Mouse (Mus musculus) liver, embryonic 12.5 days (tissue): ENCODE measurements around the gene Fuz. TPM values are rescaled to one million over a fixed set of nuclear protein-coding genes. Genes with fewer than 3 reads are reported as not detected.
"Not testable (repeated sequence)": the region's sequence is repeated elsewhere in the genome, so short reads cannot be mapped to it uniquely, and the experiment has no call there.

Experiments
- ATAC-seq: fragments of 200-750 bp; cut with Nextera tagmentation; 2 replicates; pipeline ENCODE4 v1.8.0; 2017; ENCODE audit warnings: moderate number of reproducible peaks, mild to moderate bottlenecking, moderate library complexity
- H3K27ac ChIP-seq: fragments of 300-500 bp; sonication (generic); 2 replicates; pipeline ENCODE4 v1.5.1; 2016; ENCODE audit warnings: mild to moderate bottlenecking
- H3K27me3 ChIP-seq: fragments of 300-500 bp; sonication (generic); replicated peaks from 2 replicates; pipeline ENCODE4 v1.6.1; 2016; ENCODE audit warnings: mild to moderate bottlenecking, moderate library complexity
- H3K36me3 ChIP-seq: fragments of 300-500 bp; sonication (generic); 2 replicates; pipeline ENCODE4 v1.6.1; 2016; ENCODE audit warnings: mild to moderate bottlenecking, moderate library complexity
- H3K4me1 ChIP-seq: fragments of 300-500 bp; sonication (generic); 2 replicates; pipeline ENCODE4 v1.6.1; 2016
- H3K4me2 ChIP-seq: fragments of 300-500 bp; sonication (generic); 2 replicates; pipeline ENCODE4 v1.6.1; 2016; ENCODE audit warnings: mild to moderate bottlenecking, moderate library complexity
- H3K4me3 ChIP-seq: fragments of 300-500 bp; sonication (generic); 2 replicates; pipeline ENCODE4 v1.5.1; 2016; ENCODE audit warnings: mild to moderate bottlenecking, moderate library complexity
- H3K9ac ChIP-seq: fragments of 300-500 bp; sonication (generic); 2 replicates; pipeline ENCODE4 v1.6.1; 2016; ENCODE audit warnings: mild to moderate bottlenecking, moderate library complexity
- H3K9me3 ChIP-seq: fragments of 300-500 bp; sonication (generic); replicated peaks from 2 replicates; pipeline ENCODE4 v1.6.1; 2016; ENCODE audit warnings: mild to moderate bottlenecking, moderate library complexity
- WGBS: fragments of 180-500 bp; shearing (Covaris S2); methylation state at CpG from one replicate; pipeline ENCODE4 v1.1.7; 2016; ENCODE audit not compliant: insufficient replicate concordance; 5-methylcytosine and 5-hydroxymethylcytosine counted together
- polyA plus RNA-seq: library from polyadenylated mRNA; unstranded; fragments of >200 nt; fragmentation: Nextera tagmentation; extraction: Ambion mirVana; gene quantifications from 2 replicates; pipeline ENCODE4 v1.2.1, GENCODE M21; 2016

Fuz gene
- polyA plus RNA-seq, 1 experiment from 2014 or later: 9.0 TPM

DNA sequence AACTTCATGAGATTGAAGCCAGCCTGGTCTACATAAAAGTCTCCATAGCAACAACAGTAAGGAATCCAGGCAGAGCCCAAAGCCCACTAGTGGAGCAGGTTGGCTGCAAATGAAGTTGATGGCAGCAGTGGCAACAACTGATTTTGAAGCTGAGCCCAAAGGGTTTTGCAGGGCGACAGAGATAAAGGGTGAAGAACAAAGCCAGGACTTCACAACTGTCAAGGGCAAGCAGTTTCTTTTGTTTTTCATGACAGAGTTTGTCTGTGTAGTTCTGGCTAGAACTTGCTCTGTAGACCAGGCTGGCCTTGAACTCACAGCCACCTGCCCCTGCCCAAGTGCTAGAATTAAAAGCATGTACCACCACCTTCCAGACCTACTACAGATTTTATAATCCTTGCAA is 24.7 kb upstream of the Fuz start:
- H3K4me3 ChIP-seq: no peak overlapping the region
- H3K9ac ChIP-seq: no peak overlapping the region
- H3K4me1 ChIP-seq: peaks cover 65% of the 10 kb centered on the region
- H3K27ac ChIP-seq: no peak overlapping the region
- H3K27me3 ChIP-seq: no peaks in the 10 kb centered on the region
- ATAC-seq: no peak
- H3K36me3 ChIP-seq: peaks cover 8% of the 10 kb centered on the region
- H3K4me2 ChIP-seq: no peak overlapping the region
- H3K9me3 ChIP-seq: no peaks in the 10 kb centered on the region
- WGBS: 76% methylated on average over 1 of the region's 1 CpGs

DNA sequence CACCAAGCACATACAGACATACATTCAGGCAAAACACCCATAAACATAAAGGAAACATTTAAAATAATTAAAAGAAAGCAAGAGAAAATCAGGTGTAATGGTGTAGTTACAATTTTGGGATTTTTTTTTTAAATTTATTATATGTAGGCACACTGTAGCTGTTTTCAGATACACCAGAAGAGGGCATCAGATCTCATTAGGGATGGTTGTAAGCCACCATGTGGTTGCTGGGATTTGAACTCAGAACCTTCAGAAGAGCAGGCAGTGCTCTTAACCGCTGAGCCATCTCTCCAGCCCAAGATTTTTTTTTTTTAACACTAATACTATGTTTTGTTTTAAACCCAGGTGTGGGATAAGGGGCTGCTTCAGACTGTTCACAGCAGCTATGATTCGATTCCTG is 24.1 kb upstream of the Fuz start:
- H3K9ac ChIP-seq, H3K9me3 ChIP-seq, H3K4me2 ChIP-seq, H3K4me3 ChIP-seq, H3K27me3 ChIP-seq, H3K27ac ChIP-seq, ATAC-seq: not testable (repeated sequence)
- Histone ChIP-seq H3K36me3 (peaks cover 10% of the 10 kb centered on the region), H3K4me1 (peaks cover 59% of the 10 kb centered on the region)
- whole genome bisulfite sequencing: 80% methylated on average over 2 of the region's 2 CpGs

DNA sequence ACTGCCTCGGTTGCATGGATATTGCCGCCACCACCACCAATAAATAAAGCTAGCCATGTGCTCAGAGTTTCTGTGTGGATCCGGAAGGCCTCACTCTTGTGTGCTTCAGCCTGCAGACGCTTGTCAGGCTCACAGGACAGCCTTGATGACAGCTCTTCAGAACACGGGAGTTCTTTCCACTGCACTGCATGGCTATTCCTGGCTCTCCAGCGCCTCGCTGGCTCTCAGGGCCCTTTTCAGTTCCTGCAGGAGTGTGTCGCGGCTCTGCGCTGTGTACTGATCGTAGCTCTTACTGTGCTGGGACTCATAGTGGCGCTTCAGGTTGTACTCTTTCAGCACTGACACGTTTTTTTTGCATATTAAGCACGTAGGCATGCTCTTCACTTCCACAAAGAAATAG is 18.0 kb upstream of the Fuz start:
- Histone ChIP-seq H3K4me3 (no peak overlapping the region), H3K4me2 (no peak overlapping the region), H3K9me3 (no peaks in the 10 kb centered on the region), H3K27ac (no peak overlapping the region), H3K9ac (no peak overlapping the region), H3K4me1 (peaks cover 21% of the 10 kb centered on the region), H3K36me3 (peaks cover 71% of the 10 kb centered on the region), H3K27me3 (no peaks in the 10 kb centered on the region)
- 81% methylated on average over 14 of the region's 14 CpGs for WGBS
- no peak for ATAC-seq

- no peak overlapping the region for H3K27ac ChIP-seq
- peaks cover 11% of the 10 kb centered on the region for H3K4me1 ChIP-seq
- H3K9me3 ChIP-seq: no peaks in the 10 kb centered on the region
- H3K9ac ChIP-seq: no peak overlapping the region
- peaks cover 92% of the 10 kb centered on the region for H3K36me3 ChIP-seq
- WGBS: 76% methylated on average over 3 of the region's 3 CpGs
- H3K4me3 ChIP-seq: no peak overlapping the region
- no peaks in the 10 kb centered on the region for H3K27me3 ChIP-seq
- no peak overlapping the region for H3K4me2 ChIP-seq
- no peak for ATAC-seq
Observed at GRCm38 (mm10) chr7:44883036-44883435, 12.8 kb upstream of the Fuz start.

GRCm38 (mm10) chr7:44884637-44885036 is 11.2 kb upstream of the Fuz start:
- peaks cover 92% of the 10 kb centered on the region for H3K36me3 ChIP-seq
- H3K9ac ChIP-seq: no peak overlapping the region
- H3K27ac ChIP-seq: no peak overlapping the region
- peaks cover 27% of the 10 kb centered on the region for H3K4me1 ChIP-seq
- no peaks in the 10 kb centered on the region for H3K27me3 ChIP-seq
- WGBS: 86% methylated on average over 5 of the region's 5 CpGs
- H3K4me2 ChIP-seq: no peak overlapping the region
- H3K4me3 ChIP-seq: no peak overlapping the region
- no peak for ATAC-seq
- no peaks in the 10 kb centered on the region for H3K9me3 ChIP-seq

- no peak overlapping the region for H3K4me2 ChIP-seq
- H3K4me1 ChIP-seq: peaks cover 46% of the 10 kb centered on the region
- H3K9ac ChIP-seq: no peak overlapping the region
- H3K4me3 ChIP-seq: no peak overlapping the region
- H3K27ac ChIP-seq: no peak overlapping the region
- peaks cover 77% of the 10 kb centered on the region for H3K36me3 ChIP-seq
- no peaks in the 10 kb centered on the region for H3K27me3 ChIP-seq
- 71% methylated on average over 7 of the region's 7 CpGs for WGBS
- no peaks in the 10 kb centered on the region for H3K9me3 ChIP-seq
- ATAC-seq: no peak
Observed at GRCm38 (mm10) chr7:44886964-44887363, 8.9 kb upstream of the Fuz start.

DNA sequence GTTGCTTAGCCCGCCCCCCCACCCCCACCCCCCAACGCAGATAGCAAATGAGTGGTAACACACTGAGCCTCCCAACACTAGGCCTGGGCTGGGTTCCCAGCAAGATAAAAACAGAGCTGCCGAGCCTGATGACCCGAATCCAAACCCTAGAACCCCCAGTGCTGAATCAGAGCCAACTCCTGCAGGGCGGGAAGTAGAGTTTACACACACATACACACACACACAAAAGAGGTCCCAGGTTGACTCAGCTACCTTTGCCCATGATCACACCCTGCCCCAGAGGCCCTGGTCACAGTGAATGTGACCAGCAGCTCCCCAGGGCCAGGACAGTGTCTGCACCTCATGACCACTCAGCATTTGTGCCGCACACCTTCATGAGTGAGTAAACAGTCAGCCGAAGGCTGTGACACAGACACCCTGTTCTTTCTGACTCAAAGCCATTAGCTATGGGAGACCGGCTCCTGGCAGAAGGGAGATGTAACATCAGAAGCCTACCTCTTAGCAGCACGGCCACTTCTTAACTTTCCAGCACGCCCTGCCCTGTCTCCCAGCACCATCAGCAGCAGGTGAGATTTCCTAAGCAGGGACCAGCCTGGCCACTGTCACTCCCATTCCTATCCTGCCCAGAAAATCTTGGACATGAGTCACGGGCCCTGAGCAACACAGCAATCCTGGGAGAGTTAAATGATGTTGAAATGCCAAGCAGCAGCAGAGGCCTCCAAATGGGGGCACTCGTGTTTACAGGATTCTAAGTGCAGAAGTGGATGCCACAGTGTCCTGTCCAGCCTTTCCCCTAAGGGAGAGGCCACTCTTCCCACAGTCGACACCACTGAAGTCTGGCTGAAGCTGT is 7.4 kb upstream of the Fuz start:
- H3K9me3 ChIP-seq: no peaks in the 10 kb centered on the region
- H3K4me3 ChIP-seq: no peak overlapping the region
- H3K27ac ChIP-seq: no peak overlapping the region; the same call in 1 of the 2 replicates
- no peak overlapping the region for H3K4me2 ChIP-seq
- no peak for ATAC-seq
- no peak overlapping the region for H3K9ac ChIP-seq
- no peaks in the 10 kb centered on the region for H3K27me3 ChIP-seq
- peaks cover 52% of the 10 kb centered on the region for H3K4me1 ChIP-seq
- peaks cover 62% of the 10 kb centered on the region for H3K36me3 ChIP-seq
- WGBS: 73% methylated on average over 13 of the region's 13 CpGs

DNA sequence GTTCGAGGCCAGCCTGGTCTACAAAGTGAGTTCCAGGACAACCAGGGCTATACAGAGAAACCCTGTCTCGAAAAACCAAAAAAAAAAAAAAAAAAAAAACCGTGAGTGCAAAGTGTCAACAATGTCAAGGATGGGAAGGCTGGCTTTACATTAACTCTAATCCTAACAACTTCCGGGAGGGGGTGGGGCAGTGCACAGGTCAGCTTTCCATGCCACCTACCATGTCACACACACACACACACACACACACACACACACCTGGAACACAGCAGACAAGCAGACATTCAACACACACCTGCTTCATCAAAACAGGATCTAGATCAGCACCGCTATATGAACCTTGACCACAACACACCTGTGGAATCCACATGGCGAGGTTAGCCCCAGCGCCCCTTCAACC is 5.7 kb upstream of the Fuz start:
- no peak for ATAC-seq
- 78% methylated on average over 7 of the region's 7 CpGs for WGBS
- Histone ChIP-seq H3K27ac (no peak overlapping the region), H3K9ac (0 out of 2 replicates have a peak overlapping the region, but pooled peaks have one; percentile 88), H3K27me3 (no peaks in the 10 kb centered on the region), H3K4me1 (peaks cover 55% of the 10 kb centered on the region), H3K36me3 (peaks cover 48% of the 10 kb centered on the region), H3K4me2 (peak overlapping the region; percentile 82), H3K4me3 (peak overlapping the region; percentile 79; the same call in 1 of the 2 replicates), H3K9me3 (no peaks in the 10 kb centered on the region)

DNA sequence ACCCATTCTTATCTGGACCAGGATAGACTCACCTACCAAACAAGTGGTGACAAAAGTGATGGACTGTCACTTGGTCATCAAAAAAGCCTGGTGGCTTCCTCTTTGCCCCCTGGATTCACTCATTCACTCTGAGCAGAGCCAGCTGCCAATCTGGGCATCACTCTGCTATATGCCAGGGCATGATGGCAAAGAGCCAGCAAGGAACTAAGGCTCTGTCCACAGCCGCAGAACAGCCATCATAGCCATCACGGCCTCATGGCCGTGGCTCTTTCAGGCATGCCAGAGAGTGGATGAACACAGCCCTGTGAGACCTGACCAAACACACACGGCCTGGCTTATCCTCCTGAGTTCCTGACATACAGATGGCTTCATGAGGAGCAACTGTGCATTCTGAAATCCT is 5.1 kb upstream of the Fuz start:
- 77% methylated on average over 4 of the region's 4 CpGs for WGBS
- Histone ChIP-seq H3K27me3 (no peaks in the 10 kb centered on the region), H3K4me2 (peak overlapping the region; percentile 82), H3K9ac (peak overlapping the region; percentile 88; the same call in 1 of the 2 replicates), H3K36me3 (peaks cover 42% of the 10 kb centered on the region), H3K4me1 (peaks cover 61% of the 10 kb centered on the region), H3K4me3 (peak overlapping the region; percentile 79), H3K9me3 (no peaks in the 10 kb centered on the region), H3K27ac (no peak overlapping the region)
- ATAC-seq: no peak

- H3K9ac ChIP-seq: peak overlapping the region; percentile 88
- peak overlapping the region; percentile 79 for H3K4me3 ChIP-seq
- H3K27me3 ChIP-seq: no peaks in the 10 kb centered on the region
- 12% methylated on average over 6 of the region's 6 CpGs for WGBS
- peak overlapping the region; percentile 92 for H3K27ac ChIP-seq
- peaks cover 37% of the 10 kb centered on the region for H3K36me3 ChIP-seq
- peaks cover 69% of the 10 kb centered on the region for H3K4me1 ChIP-seq
- 0 out of 2 replicates have a peak, but pooled peaks have one; percentile 25 for ATAC-seq
- H3K4me2 ChIP-seq: peak overlapping the region; percentile 82
- H3K9me3 ChIP-seq: no peaks in the 10 kb centered on the region
Observed at GRCm38 (mm10) chr7:44891611-44892010, 4.3 kb upstream of the Fuz start.

GRCm38 (mm10) chr7:44892276-44892921 is 3.5 kb upstream of the Fuz start, which contains the start of gene Med25:
Gene Med25 (minus strand): TSS chr7:44892712.
- Histone ChIP-seq H3K4me1 (peaks cover 71% of the 10 kb centered on the region), H3K27me3 (no peaks in the 10 kb centered on the region), H3K36me3 (peaks cover 29% of the 10 kb centered on the region), H3K4me3 (peak within 1 kb of the TSS; percentile 79), H3K4me2 (peak within 1 kb of the TSS; percentile 82), H3K9me3 (no peaks in the 10 kb centered on the region), H3K9ac (peak within 1 kb of the TSS; percentile 88), H3K27ac (peak within 1 kb of the TSS; percentile 92)
- peak; percentile 77 for ATAC-seq
- under 1% methylated on average over 56 of the region's 56 CpGs for WGBS

DNA sequence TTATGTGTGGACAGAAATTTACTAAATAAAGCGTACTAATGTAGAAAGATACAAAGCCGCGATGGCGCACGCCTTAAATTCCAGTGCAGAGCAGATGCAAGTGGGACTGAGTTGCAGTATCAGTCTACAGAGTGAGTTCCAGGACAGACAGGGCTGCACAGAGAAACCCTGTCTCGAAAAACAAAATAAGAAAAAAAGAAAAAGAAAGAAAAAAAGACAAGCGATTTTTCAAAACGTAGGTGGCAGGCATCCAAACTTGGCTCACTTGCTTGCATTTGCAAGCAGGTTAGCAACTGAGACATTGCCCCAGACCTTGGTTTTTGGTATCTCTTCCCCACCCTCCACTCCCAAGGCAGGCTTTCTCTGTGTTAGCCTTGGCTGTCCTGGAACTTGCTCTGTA is 2.7 kb upstream of the Fuz start:
- peak overlapping the region; percentile 5; the same call in 1 of the 2 replicates for H3K9ac ChIP-seq
- WGBS: 38% methylated on average over 8 of the region's 8 CpGs

More for the DNA sequence above, 2.7 kb upstream of the Fuz start:
- Histone ChIP-seq H3K4me1 (peaks cover 72% of the 10 kb centered on the region), H3K36me3 (peaks cover 23% of the 10 kb centered on the region), H3K4me2 (peak overlapping the region; percentile 82), H3K9me3 (no peaks in the 10 kb centered on the region), H3K4me3 (peak overlapping the region; percentile 79), H3K27me3 (no peaks in the 10 kb centered on the region), H3K27ac (peak overlapping the region; percentile 62)
- no peak for ATAC-seq
